Mouse (Mus musculus): ENCODE measurements around the gene Osmr. TPM values are rescaled to one million over a fixed set of nuclear protein-coding genes. Genes with fewer than 3 reads are reported as not detected.

Gene Osmr
- total and polyA plus RNA-seq, 3 experiments, result 7.5 to 11.9 (median 9.6) TPM

- H3K79me2 ChIP-seq (replicated peaks; ENCODE audit: control insufficient read depth, insufficient read depth, low read length), result no peaks in the 10 kb centered on the region
- TF ChIP-seq CTCF (IDR thresholded peaks at IDR 0.05) (no peak), EP300 (IDR thresholded peaks at IDR 0.05; ENCODE audit: insufficient read depth, low read depth, low read length) (no peak), POLR2A (IDR thresholded peaks at IDR 0.05; ENCODE audit: insufficient read depth, low read depth, low read length) (0 out of 2 replicates have a peak, but pooled peaks have one; percentile 14)
Observed at GRCm38 (mm10) chr15:6873154-6873806, 1.5 kb downstream of the Osmr start.

GRCm38 (mm10) chr15:6871621-6872359 lies 3.0 kb downstream of the Osmr start:
- H3K27me3 ChIP-seq (ENCODE audit: control insufficient read depth, insufficient read depth, low read length), result no peaks in the 10 kb centered on the region
- TF ChIP-seq EP300 (IDR thresholded peaks at IDR 0.05; ENCODE audit: insufficient read depth, low read depth, low read length) (no peak), CTCF (IDR thresholded peaks at IDR 0.05) (no peak), POLR2A (IDR thresholded peaks at IDR 0.05; ENCODE audit: insufficient read depth, low read depth, low read length) (no peak)
- H3K36me3 ChIP-seq (ENCODE audit: control insufficient read depth, insufficient read depth, low read length), result peaks cover 4% of the 10 kb centered on the region
- H3K27ac ChIP-seq, result peak overlapping the region; percentile 72
- WGBS, result 20% methylated on average over 11 of the region's 11 CpGs
- no peaks in the 10 kb centered on the region for H3K79me2 ChIP-seq (replicated peaks; ENCODE audit: control insufficient read depth, insufficient read depth, low read length)
- intact Hi-C loops (cut with DNase I), result loop anchor here (5.0 kb wide), 1 partner anchor 164 kb away; the partner anchor contains the start of gene Rictor
- peak in 1 of 2 experiments; percentile 30 for DNase-seq
- H3K4me1 ChIP-seq (ENCODE audit: control insufficient read depth, insufficient read depth, low read length), result peaks cover 12% of the 10 kb centered on the region
- peak overlapping the region; percentile 44 for H3K9ac ChIP-seq (ENCODE audit: low read depth, low read length)
- peak overlapping the region; percentile 30 for H3K4me3 ChIP-seq

More at GRCm38 (mm10) chr15:6873154-6873806, 1.5 kb downstream of the Osmr start:
- Histone ChIP-seq H3K27ac (peak overlapping the region; percentile 84), H3K9ac (ENCODE audit: low read depth, low read length) (peak overlapping the region; percentile 90), H3K36me3 (ENCODE audit: control insufficient read depth, insufficient read depth, low read length) (peaks cover 4% of the 10 kb centered on the region), H3K4me1 (ENCODE audit: control insufficient read depth, insufficient read depth, low read length) (peaks cover 12% of the 10 kb centered on the region), H3K4me3 (peak overlapping the region; percentile 79), H3K27me3 (ENCODE audit: control insufficient read depth, insufficient read depth, low read length) (no peaks in the 10 kb centered on the region)
- DNase-seq, result peak; percentile 36 to 60
- intact Hi-C loops (cut with DNase I), result loop anchor here (5.0 kb wide), 1 partner anchor 166 kb away; the partner anchor contains the start of gene Rictor
- WGBS, result 12% methylated on average over 17 of the region's 17 CpGs

DNA sequence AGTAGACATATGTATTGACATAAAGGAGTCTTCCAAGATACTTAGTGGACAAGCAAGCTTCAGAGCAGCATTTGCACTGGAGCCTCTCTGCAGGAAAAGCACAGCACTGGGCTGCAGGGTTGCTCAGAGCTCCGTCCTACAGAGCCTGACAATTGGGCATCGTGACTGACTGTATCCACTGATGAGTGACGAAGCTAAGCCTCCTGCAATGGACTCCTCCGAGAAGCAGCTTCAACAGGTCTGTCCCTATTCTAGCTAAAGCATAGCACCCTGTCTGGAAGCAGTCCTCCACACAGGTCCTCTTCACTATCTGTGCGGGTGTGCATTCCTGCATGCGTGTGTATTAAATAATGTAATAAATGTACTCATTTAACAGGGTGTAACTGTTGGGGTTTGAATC lies 7.9 kb downstream of the Osmr start:
- Histone ChIP-seq H3K9ac (ENCODE audit: low read depth, low read length) (no peak overlapping the region), H3K4me1 (ENCODE audit: control insufficient read depth, insufficient read depth, low read length) (peaks cover 20% of the 10 kb centered on the region), H3K27me3 (ENCODE audit: control insufficient read depth, insufficient read depth, low read length) (no peaks in the 10 kb centered on the region), H3K4me3 (no peak overlapping the region), H3K79me2 (replicated peaks; ENCODE audit: control insufficient read depth, insufficient read depth, low read length) (no peaks in the 10 kb centered on the region), H3K36me3 (ENCODE audit: control insufficient read depth, insufficient read depth, low read length) (peaks cover 15% of the 10 kb centered on the region), H3K27ac (no peak overlapping the region)
- intact Hi-C loops (cut with DNase I), result no loop called here
- WGBS, result 89% methylated on average over 6 of the region's 6 CpGs
- TF ChIP-seq EP300 (IDR thresholded peaks at IDR 0.05; ENCODE audit: insufficient read depth, low read depth, low read length) (no peak), POLR2A (IDR thresholded peaks at IDR 0.05; ENCODE audit: insufficient read depth, low read depth, low read length) (no peak), CTCF (IDR thresholded peaks at IDR 0.05) (no peak)
- DNase-seq, result no peak

DNA sequence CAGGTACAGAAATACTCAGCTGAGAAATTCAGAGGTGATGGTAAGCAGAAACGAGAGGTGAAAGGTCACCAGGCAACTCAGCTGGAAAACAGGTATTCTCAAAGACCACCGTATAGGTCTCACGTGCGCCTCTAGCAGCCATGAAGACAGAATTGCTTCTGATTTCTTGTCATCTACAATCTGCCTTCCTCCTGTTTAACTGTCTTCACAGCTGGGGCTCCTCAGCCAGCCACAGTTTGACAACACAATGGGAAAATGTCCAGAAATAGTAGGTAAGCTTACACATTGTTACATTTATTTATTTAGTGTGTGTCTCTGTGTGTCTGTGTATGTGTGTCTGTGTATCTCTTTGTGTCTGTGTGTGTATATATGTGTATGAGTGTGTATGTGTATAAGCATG lies 12.6 kb downstream of the Osmr start:
- H3K27me3 ChIP-seq (ENCODE audit: control insufficient read depth, insufficient read depth, low read length), result no peaks in the 10 kb centered on the region
- H3K79me2 ChIP-seq (replicated peaks; ENCODE audit: control insufficient read depth, insufficient read depth, low read length), result no peaks in the 10 kb centered on the region
- peaks cover 31% of the 10 kb centered on the region for H3K36me3 ChIP-seq (ENCODE audit: control insufficient read depth, insufficient read depth, low read length)
- H3K4me3 ChIP-seq, result peak overlapping the region; percentile 31
- TF ChIP-seq EP300 (IDR thresholded peaks at IDR 0.05; ENCODE audit: insufficient read depth, low read depth, low read length) (no peak), POLR2A (IDR thresholded peaks at IDR 0.05; ENCODE audit: insufficient read depth, low read depth, low read length) (no peak), CTCF (IDR thresholded peaks at IDR 0.05) (peak; percentile 16; the same call in 1 of the 2 replicates)
- intact Hi-C loops (cut with DNase I), result no loop called here
- DNase-seq, result no peak
- H3K27ac ChIP-seq, result peak overlapping the region; percentile 79
- H3K4me1 ChIP-seq (ENCODE audit: control insufficient read depth, insufficient read depth, low read length), result peaks cover 33% of the 10 kb centered on the region
- WGBS, result 47% methylated on average over 4 of the region's 4 CpGs
- peak overlapping the region; percentile 67 for H3K9ac ChIP-seq (ENCODE audit: low read depth, low read length)

DNA sequence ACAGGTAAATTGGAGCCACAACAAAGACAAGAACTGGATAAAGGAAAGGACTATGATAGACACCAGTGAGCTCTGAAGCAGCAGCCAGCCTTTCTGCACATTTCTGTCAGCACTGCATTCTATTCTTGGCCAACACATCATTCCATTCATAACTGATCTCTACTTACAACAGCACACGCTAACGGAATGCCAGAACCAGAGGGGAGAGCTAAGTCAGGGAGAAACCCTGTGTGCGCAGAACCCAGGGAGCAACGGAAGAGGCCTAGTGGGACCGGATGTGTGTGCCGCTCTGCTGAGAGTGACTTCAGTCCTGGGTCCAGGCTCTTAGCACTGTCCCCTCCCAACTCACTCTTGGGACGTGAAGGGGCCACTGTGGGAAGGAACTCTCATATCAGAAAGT lies 13.2 kb downstream of the Osmr start:
- WGBS, result 29% methylated on average over 7 of the region's 7 CpGs
- H3K9ac ChIP-seq (ENCODE audit: low read depth, low read length), result peak overlapping the region; percentile 67
- intact Hi-C loops (cut with DNase I), result loop anchor here (2.0 kb wide), 1 partner anchor 21 kb away; no protein-coding TSS in a partner anchor
- peaks cover 33% of the 10 kb centered on the region for H3K4me1 ChIP-seq (ENCODE audit: control insufficient read depth, insufficient read depth, low read length)
- peak overlapping the region; percentile 79 for H3K27ac ChIP-seq
- peak; percentile 19; the same call in 1 of the 2 replicates for TF ChIP-seq EP300 (IDR thresholded peaks at IDR 0.05; ENCODE audit: insufficient read depth, low read depth, low read length)
- peak; percentile 68 for TF ChIP-seq POLR2A (IDR thresholded peaks at IDR 0.05; ENCODE audit: insufficient read depth, low read depth, low read length)
- TF ChIP-seq CTCF (IDR thresholded peaks at IDR 0.05), result no peak
- no peaks in the 10 kb centered on the region for H3K79me2 ChIP-seq (replicated peaks; ENCODE audit: control insufficient read depth, insufficient read depth, low read length)
- peak overlapping the region; percentile 31 for H3K4me3 ChIP-seq
- no peaks in the 10 kb centered on the region for H3K27me3 ChIP-seq (ENCODE audit: control insufficient read depth, insufficient read depth, low read length)
- H3K36me3 ChIP-seq (ENCODE audit: control insufficient read depth, insufficient read depth, low read length), result peaks cover 31% of the 10 kb centered on the region
- peak in 1 of 2 experiments; percentile 65 for DNase-seq
